Mouse (Mus musculus) ES-E14 (cell line): Measurements from ENCODE around the gene Tbl3. TPM values are rescaled to one million over a fixed set of nuclear protein-coding genes. Genes with fewer than 3 reads are reported as not detected.
A peak's percentile ranks its signal among the peaks of the same experiment; 100 is the strongest.

Experiments
- DNase-seq: peaks from one replicate; pipeline ENCODE4 v3.0.0-alpha.2; 2013; ENCODE audit warnings: low read depth, low spot score
- H3K27ac ChIP-seq: 2 replicates; pipeline ENCODE4 v1.5.1; 2012; ENCODE audit warnings: low read depth, mild to moderate bottlenecking, low read length, moderate library complexity, mixed read lengths; ENCODE audit not compliant: poor library complexity, insufficient read depth, severe bottlenecking
- H3K36me3 ChIP-seq: 2 replicates; pipeline ENCODE4 v1.6.1; 2012; ENCODE audit warnings: mild to moderate bottlenecking, low read length, moderate library complexity, mixed read lengths; ENCODE audit not compliant: control insufficient read depth, poor library complexity, insufficient read depth, severe bottlenecking
- H3K4me1 ChIP-seq, 2 experiments: fragments of 150-350 bp in 1 of 2; sonication (generic) in 1 of 2; 2 replicates each; pipeline ENCODE4 v1.6.1; 2012; ENCODE audit warnings: low read length in 2 of 2, mild to moderate bottlenecking in 1 of 2, mixed read lengths in 1 of 2; ENCODE audit not compliant: control insufficient read depth in 2 of 2, insufficient read depth in 2 of 2, poor library complexity in 1 of 2
- H3K4me3 ChIP-seq, 2 experiments: fragments of 150-350 bp in 1 of 2; sonication (generic) in 1 of 2; 2 replicates each; pipeline ENCODE4 v1.5.1; 2012; ENCODE audit warnings: low read length in 2 of 2, low read depth in 1 of 2, mild to moderate bottlenecking in 1 of 2, mixed read lengths in 1 of 2; ENCODE audit not compliant: insufficient read depth in 1 of 2, poor library complexity in 1 of 2, severe bottlenecking in 1 of 2
- H3K9ac ChIP-seq: 2 replicates; pipeline ENCODE4 v1.6.1; 2012; ENCODE audit warnings: low read depth, mild to moderate bottlenecking, low read length, mixed read lengths; ENCODE audit not compliant: poor library complexity, insufficient read depth, severe bottlenecking
- H3K9me3 ChIP-seq: fragments of 150-350 bp; sonication (generic); 2 replicates; pipeline ENCODE4 v1.6.1; 2012; ENCODE audit warnings: low read depth, mild to moderate bottlenecking, low read length; ENCODE audit not compliant: control insufficient read depth, insufficient read depth
- CHD2 ChIP-seq: IDR thresholded peaks from 2 replicates; pipeline ENCODE4 v1.6.1; 2014; ENCODE audit warnings: mild to moderate bottlenecking, low read depth, low read length, inconsistent platforms
- HCFC1 ChIP-seq: IDR thresholded peaks from 2 replicates; pipeline ENCODE4 v1.6.1; 2012; ENCODE audit warnings: low read length, inconsistent platforms, borderline replicate concordance; ENCODE audit not compliant: insufficient read depth
- MAFK ChIP-seq: IDR thresholded peaks from 2 replicates; pipeline ENCODE4 v1.6.1; 2014; ENCODE audit warnings: mild to moderate bottlenecking, low read depth, low read length, inconsistent platforms; ENCODE audit not compliant: insufficient read depth
- ZC3H11A ChIP-seq: IDR thresholded peaks from 2 replicates; pipeline ENCODE4 v1.6.1; 2012; ENCODE audit warnings: low read depth, mild to moderate bottlenecking, inconsistent platforms, low read length, borderline replicate concordance
- ZNF384 ChIP-seq: IDR thresholded peaks from 2 replicates; pipeline ENCODE4 v1.6.1; 2012; ENCODE audit warnings: low read depth, low read length, inconsistent platforms
- in situ Hi-C, 2 experiments: fragments of 600-800 bp; cut with MboI; formaldehyde crosslinking; loops; one replicate each; pipeline ENCODE4 v1.15.1; 2025; ENCODE audit warnings: low sequenced_read_pairs in 2 of 2, inconsistent platforms in 1 of 2; ENCODE audit not compliant: unreplicated experiment in 2 of 2
- total RNA-seq: library from RNA; depleted of rRNA; stranded (reverse); fragments of 300-350 nt; gene quantifications from 2 replicates; pipeline ENCODE4 v1.2.3, GENCODE M21; 2012

The Tbl3 gene
- total RNA-seq, 1 experiment: 108 TPM

DNA sequence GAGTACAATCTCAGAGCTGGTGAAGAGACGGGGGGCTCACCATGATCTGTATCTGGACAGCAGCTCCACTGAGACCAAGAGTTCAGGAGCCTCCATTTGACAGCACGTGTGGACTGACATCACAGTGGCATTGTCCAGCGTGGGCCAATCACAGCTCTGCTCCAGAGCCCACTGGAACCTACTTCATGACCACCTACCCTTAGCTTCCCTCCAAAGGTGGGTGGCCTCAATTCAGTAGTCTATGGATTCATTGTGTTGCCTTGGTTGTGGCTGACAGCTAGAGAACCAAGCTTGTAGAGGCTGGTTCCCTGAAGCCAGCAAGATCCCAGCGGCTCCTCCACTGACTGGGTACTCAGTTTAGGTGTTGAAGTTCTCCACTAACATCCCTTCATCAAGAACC is 10.5 kb upstream of the Tbl3 start, which contains the start of the genes Rnf151 and Rps2:
Gene Rnf151 (minus strand): TSS at position 121 of the 400 bp plus-strand sequence.
Gene Rps2 (plus strand): TSS at position 174 of the 400 bp plus-strand sequence.
- peaks cover 43% of the 10 kb centered on the region for H3K36me3 ChIP-seq

GRCm38 (mm10) chr17:24716166-24716682 is 8.8 kb upstream of the Tbl3 start:
- no peak overlapping the region for H3K9ac ChIP-seq
- no peak for DNase-seq
- peaks cover 0 to 2% of the 10 kb centered on the region in 2 experiments; a peak in 1 of 4 replicates for H3K4me1 ChIP-seq
- no peak overlapping the region for H3K4me3 ChIP-seq
- H3K36me3 ChIP-seq: peaks cover 29% of the 10 kb centered on the region
- no peak overlapping the region for H3K27ac ChIP-seq
- no peaks in the 10 kb centered on the region for H3K9me3 ChIP-seq
- TF ChIP-seq CHD2 (no peak), ZNF384 (no peak), HCFC1 (no peak), ZC3H11A (no peak), MAFK (no peak)
- in situ Hi-C loops: no loop called here

More for the DNA sequence above, 10.5 kb upstream of the Tbl3 start, which contains the start of the genes Rnf151 and Rps2:
- DNase-seq: no peak
- Histone ChIP-seq H3K9ac (peak within 1 kb of the TSS; percentile 61), H3K9me3 (no peaks in the 10 kb centered on the region), H3K27ac (no peak within 1 kb of the TSS; the same call in 1 of the 2 replicates), H3K4me3 (peak within 1 kb of the TSS; percentile 77 to 87), H3K4me1 (peaks cover 0 to 2% of the 10 kb centered on the region in 2 experiments; a peak in 1 of 4 replicates)
- in situ Hi-C loops: no loop called here
- TF ChIP-seq ZC3H11A: no peak

DNA sequence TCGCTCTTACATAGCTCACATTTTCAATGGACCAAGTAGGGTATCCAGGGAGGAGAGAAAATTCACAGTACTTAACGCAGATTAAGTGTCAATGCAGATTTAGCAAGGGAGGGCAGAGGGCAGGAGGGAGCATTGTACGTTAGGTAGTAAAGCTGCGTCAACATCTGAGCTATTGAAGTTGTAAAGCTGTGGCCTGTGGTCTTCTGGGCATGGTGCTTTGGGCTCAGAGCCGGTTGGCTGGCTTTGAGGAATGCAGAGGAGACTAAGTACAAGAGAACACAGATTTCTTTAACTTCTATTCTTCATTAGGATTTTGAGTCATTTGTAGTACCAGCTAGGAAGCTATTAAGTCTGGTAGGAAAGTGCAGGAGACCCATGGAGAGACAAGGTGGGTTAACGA is 8.1 kb upstream of the Tbl3 start:
- no peak overlapping the region for H3K27ac ChIP-seq
- no peaks in the 10 kb centered on the region for H3K9me3 ChIP-seq
- H3K36me3 ChIP-seq: peaks cover 24% of the 10 kb centered on the region
- in situ Hi-C loops: no loop called here
- TF ChIP-seq CHD2: no peak
- TF ChIP-seq MAFK: no peak
- no peak for TF ChIP-seq HCFC1
- TF ChIP-seq ZNF384: no peak
- no peak for TF ChIP-seq ZC3H11A
- H3K4me1 ChIP-seq: peaks cover 0 to 2% of the 10 kb centered on the region in 2 experiments; a peak in 1 of 4 replicates
- no peak overlapping the region for H3K4me3 ChIP-seq
- H3K9ac ChIP-seq: no peak overlapping the region
- DNase-seq: no peak

DNA sequence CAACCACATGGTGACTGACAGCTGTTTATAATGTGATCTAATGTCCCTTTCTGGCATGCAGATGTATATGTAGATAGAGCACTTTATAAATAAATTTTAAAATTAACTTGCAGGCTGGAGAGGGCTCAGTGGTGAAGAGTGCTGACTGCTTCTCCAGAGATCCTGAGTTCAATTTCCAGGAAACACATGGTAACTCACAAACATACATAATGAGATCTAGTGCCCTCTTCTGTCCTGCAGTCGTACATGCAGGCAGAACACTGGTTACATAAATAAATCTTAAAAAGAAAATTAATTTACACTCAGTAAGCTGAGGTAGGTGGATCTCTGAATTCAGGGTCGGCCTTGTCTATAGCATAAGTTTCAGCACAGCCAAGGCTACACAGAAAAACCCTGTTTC is 1.2 kb upstream of the Tbl3 start:
- no peaks in the 10 kb centered on the region for H3K9me3 ChIP-seq
- no peak overlapping the region for H3K4me3 ChIP-seq
- H3K36me3 ChIP-seq: peaks cover 19% of the 10 kb centered on the region
- in situ Hi-C loops: no loop called here
- no peak overlapping the region for H3K27ac ChIP-seq
- no peak overlapping the region for H3K9ac ChIP-seq
- TF ChIP-seq ZNF384: no peak
- no peak for TF ChIP-seq MAFK
- no peak for TF ChIP-seq HCFC1
- TF ChIP-seq CHD2: no peak
- TF ChIP-seq ZC3H11A: no peak
- DNase-seq: no peak
- no peaks in the 10 kb centered on the region; a peak in 1 of 4 replicates for H3K4me1 ChIP-seq

DNA sequence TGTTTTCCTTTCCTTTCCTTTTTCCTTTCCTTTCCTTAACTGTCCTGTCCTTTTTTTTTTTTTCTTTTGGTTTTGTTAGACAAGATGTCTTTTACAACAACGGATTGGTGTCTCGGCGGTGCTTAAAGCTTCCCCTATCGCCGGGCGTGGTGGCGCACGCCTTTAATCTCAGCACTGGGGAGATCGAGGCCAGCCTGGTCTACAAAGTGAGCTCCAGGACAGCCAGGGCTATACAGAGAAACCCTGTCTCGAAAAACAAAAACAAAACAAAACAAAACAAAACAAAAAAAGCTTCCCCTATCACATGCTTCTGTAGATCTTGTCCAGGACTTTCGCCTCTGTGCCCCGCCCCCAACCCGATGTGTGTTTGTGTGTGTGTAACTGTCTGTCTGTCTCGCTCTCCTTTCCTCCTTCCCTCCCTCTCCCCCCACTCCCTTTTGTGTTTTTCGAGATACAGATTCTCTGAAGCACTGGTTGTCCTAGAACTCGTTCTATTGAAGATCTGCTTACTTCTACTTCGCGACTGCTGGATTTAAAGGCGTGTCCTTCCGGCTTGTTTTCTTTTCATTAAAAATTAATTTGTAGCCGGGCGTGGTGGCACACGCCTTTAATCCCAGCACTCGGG is 453 bp upstream of the Tbl3 start:
- H3K9ac ChIP-seq: peak overlapping the region; percentile 53; the same call in 1 of the 2 replicates

More for the DNA sequence above, 453 bp upstream of the Tbl3 start:
- Histone ChIP-seq H3K27ac (peak overlapping the region; percentile 60; the same call in 1 of the 2 replicates), H3K9me3 (no peaks in the 10 kb centered on the region), H3K36me3 (peaks cover 22% of the 10 kb centered on the region), H3K4me3 (peak overlapping the region; percentile 83 to 96), H3K4me1 (no peaks in the 10 kb centered on the region; a peak in 1 of 4 replicates)
- no peak for DNase-seq
- in situ Hi-C loops: no loop called here
- no peak for TF ChIP-seq ZNF384
- TF ChIP-seq CHD2: no peak
- no peak for TF ChIP-seq ZC3H11A
- no peak for TF ChIP-seq HCFC1
- no peak for TF ChIP-seq MAFK
